Mouse (Mus musculus): ENCODE measurements around the gene Cntn5. TPM values are rescaled to one million over a fixed set of nuclear protein-coding genes. Genes with fewer than 3 reads are reported as not detected.

The Cntn5 gene
- polyA plus RNA-seq, 1 experiment: not detected

DNA sequence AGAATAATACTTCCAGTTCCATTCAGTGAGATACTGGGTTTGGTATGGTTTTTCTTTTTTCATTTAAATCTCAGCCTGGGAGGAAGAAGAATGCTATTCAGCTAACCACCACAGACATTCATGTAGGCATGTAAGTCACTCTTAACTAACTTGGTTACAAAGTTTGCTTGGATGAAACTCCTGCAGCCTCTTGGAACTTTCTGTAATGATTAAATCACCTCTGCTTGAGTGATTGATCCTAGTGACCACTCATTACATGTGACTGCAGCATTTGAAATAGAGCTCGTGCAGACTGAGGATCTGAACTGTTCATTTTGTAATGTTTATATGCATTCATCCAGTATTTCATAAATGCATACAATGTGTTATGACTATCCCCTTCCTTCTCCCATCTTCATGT, 1258.3 kb downstream of the Cntn5 start:
- Histone ChIP-seq H3K9me3 (peaks cover 3% of the 10 kb centered on the region; the same call in 1 of the 2 replicates), H3K4me3 (replicated peaks) (no peak overlapping the region), H3K36me3 (replicated peaks; ENCODE audit: low read length) (no peaks in the 10 kb centered on the region), H3K27me3 (replicated peaks) (no peaks in the 10 kb centered on the region), H3K4me1 (no peaks in the 10 kb centered on the region)
- no peak for TF ChIP-seq FLI1 (IDR thresholded peaks at IDR 0.05; ENCODE audit: low read length)
- TF ChIP-seq GATA1 (IDR thresholded peaks at IDR 0.05; ENCODE audit: borderline replicate concordance, low read length): no peak
